Mouse (Mus musculus) testis, postnatal 10 days (tissue): ENCODE measurements around the gene Commd1.

Experiments used
- DNase-seq: peaks from one replicate; pipeline ENCODE4 v3.0.0; 2021; ENCODE audit warnings: low spot score

The Commd1 gene

DNA sequence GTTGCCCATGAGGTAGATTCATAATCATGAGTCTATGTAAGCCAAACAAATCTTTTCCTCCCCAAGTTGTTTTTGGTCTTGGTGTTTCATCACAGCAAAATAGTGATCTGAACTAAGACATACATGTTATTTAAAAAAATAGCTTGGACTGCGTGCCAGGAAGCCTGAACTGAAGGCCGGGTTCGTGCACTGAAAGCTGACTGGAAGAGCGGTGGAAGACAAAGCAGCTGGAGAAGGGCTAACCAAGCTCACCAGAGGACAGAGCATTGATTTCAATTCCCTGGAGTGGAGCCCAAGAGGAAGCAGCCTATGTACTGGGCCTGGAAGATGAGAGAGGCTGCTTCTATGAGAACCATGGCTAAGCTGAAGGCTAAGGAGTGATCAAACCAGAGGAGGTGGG, 95.2 kb downstream of the Commd1 start:
- no peak for DNase-seq

DNA sequence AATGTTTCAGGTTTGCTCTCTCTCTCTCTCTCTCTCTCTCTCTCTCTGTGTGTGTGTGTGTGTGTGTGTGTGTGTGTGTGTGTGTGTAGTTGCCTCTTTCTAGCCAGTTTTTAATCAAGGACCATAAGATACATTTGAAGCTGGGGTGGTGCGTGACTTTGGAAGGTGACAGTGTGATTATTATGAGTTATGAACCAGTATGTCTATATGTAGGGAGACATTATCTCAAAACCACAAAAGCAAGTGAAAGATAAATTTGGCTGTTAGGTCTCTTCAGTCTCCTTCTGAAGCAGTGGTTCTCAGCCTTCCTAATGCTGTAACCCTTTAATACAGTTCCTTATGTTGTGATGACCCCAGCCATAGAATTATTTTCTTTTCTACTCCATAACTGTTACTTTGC, 96.8 kb downstream of the Commd1 start:
- no peak for DNase-seq

GRCm38 (mm10) chr11:22883676-22884075, 98.5 kb downstream of the Commd1 start:
- DNase-seq: no peak

- no peak for DNase-seq
Observed at GRCm38 (mm10) chr11:22882926-22883325, 99.3 kb downstream of the Commd1 start.

DNA sequence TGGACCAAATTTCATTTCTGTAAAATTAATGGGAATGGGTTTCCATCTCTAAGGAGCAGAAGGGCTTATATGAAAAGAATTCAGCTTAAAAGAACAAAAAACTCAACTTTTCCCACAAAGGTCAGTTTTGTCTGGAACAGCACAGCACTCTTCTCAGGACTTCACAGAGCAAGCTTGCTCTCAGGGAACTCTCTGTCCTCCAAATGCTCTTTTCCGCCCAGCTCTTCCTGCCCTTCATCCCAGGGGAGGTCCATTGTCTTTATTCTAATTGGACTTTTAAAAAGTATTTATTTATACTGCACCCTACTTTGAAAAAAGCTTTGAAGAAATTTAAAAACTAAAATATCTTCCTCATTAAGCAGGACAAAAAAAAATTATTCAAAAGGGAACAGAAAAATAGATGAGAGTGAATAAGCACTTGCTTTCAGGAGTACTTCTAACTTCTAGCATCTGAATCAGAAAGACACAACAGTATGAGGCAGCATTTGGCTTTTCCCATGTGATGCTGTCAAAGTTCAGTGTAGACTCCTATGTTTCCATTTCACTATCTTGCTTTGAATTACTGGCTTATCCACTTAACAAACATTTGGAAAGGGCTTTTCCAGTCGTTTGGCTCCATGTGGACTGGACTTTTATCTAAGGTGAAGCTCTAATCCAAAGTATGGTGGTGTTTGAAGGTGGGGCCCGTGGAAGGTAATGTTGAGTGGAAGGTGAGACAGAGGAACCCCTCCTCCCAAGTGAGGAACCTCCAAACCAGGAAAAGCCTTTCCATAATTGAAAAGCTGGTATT, 101.6 kb downstream of the Commd1 start:
- DNase-seq: no peak

DNA sequence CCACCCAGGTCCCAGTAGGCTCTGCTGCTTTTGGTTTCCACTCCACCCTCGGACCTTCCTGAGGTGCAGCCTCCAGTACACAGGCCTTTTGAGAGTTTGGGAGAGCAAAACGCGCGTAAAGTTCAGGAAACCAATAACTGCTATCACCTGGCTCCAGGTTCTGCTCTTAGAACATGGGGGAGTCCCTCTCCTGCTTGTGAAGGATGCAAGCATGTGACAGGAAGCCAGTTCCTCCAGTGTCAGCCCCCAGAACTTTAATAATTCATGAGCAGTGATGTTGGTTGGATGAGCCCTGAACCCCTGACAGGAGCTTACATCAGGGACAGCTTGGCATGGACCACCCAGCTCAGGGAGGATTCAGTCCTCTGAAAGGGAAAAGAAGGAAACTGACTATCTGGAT, 102.5 kb downstream of the Commd1 start:
- no peak for DNase-seq

DNA sequence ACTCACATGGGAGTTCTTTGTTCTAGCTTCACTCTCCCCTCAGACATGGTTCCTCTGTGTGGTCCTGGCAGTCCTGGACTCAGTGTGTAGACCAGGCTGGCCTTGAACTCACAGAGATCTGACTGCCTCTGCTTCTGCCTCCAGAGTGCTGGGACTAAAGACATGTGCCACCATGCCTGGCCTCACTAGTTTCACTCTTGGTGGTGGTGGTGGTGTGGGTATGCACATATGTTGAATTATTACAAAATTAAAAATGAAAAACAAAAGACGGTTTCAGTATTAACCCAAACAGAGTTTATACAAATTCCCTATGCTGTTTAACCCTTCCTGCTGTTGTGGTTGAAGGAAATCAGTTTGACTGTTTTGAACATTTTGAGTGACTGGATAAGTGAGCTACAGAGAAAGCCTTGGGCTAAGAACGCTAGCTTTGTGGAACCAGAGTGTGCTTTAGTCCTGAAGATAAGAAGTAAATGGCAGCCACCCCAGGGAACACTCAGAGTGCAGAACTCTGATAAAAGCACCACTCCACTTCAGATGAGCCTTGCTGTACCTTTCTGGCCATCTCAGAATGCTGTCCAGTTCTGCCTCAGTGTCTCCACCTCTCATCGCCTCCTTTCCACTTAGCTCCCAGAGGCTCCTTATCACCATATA, 105.4 kb downstream of the Commd1 start:
- DNase-seq: no peak

DNA sequence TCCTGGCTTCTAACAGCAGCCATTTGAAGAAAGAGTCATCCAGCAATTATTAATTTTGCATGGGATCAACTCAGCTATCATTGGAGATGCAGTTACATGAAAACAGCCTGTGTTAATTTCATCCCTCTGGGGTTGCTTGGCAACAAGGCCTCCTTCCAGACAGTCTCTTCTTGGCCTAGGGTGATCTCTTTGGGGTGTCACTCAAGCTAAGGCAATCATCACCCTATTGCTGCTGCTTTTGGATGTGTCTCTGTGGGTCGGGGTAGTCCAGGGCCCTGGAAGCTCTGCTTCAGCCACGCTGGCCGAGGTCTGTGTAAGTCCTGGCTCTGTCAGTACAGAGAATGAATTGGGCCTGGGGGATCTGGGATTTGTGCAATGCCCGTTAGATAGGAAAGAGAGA, 106.9 kb downstream of the Commd1 start:
- DNase-seq: no peak

- DNase-seq: no peak
Observed at GRCm38 (mm10) chr11:22874747-22875146, 107.4 kb downstream of the Commd1 start.

GRCm38 (mm10) chr11:22873383-22873782, 108.8 kb downstream of the Commd1 start:
- DNase-seq: no peak

DNA sequence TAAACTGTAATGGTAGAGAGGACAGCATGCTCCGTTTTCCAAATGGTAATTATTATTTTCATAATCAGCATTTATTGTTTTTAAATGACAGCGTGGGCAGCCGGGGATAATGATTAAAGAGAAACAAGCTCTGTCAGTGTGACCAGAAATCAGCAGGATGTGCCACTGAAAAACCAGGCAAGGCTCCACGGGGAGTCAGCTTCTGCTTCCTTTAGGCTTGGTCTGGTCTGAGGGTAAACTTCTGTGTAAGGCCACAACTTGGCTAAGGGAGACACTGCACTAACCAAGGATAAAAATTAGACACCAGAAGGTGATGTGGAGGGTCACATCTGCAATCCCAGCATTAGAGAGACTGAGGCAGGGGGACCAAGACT, 109.9 kb downstream of the Commd1 start:
- no peak for DNase-seq

DNA sequence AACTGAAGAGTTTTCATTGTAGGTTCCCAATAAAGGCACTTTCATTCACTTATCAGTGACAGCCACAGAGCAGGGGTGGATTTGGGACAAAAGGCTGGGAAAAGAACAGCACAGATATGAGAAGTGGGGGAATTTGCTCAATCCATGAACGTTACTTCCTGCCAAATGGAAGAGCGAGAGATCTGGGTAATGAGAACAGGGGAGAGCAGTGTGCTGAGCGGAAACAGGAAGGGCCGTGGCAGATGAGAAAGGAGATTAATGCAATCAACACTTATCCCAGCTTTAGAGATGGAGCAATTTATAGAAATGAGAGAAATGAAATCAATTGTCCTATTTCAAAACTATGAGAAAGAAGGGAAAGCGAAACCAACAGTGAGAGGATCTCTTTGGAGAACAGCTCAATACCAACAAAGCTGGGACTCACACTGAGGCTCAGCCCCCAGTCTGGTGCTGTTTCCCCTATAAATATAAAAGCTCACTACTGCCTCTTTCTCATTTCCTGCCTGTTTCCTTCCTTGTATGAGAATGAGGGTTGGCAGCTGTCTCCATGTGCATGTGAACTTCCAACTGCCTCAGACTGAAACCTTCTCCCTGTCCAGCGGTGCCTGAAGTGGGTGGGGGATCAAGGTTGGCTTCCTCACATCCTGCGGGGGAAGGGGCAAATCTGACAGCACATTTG, 110.4 kb downstream of the Commd1 start:
- no peak for DNase-seq

DNA sequence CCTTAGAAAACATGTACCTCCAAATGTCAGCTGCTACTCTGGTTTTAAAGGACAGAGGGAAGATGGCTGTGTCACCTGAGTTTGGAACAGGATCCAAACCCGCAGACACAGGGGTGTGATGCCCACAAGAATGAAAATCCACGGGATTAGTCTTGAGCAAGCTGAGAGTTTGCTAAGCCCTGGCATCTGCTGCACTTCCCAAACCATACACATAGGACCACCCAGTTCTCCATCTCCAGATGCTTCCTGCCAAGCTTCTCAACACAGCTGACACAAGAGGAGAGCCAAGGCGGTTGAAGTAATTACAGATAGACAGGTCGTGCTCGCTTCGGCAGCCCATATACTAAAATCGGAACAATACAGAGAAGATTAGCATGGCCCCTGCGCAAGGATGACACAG, 113.6 kb downstream of the Commd1 start:
- DNase-seq: no peak

- DNase-seq: no peak
Observed at GRCm38 (mm10) chr11:22867691-22868090, 114.5 kb downstream of the Commd1 start.

DNA sequence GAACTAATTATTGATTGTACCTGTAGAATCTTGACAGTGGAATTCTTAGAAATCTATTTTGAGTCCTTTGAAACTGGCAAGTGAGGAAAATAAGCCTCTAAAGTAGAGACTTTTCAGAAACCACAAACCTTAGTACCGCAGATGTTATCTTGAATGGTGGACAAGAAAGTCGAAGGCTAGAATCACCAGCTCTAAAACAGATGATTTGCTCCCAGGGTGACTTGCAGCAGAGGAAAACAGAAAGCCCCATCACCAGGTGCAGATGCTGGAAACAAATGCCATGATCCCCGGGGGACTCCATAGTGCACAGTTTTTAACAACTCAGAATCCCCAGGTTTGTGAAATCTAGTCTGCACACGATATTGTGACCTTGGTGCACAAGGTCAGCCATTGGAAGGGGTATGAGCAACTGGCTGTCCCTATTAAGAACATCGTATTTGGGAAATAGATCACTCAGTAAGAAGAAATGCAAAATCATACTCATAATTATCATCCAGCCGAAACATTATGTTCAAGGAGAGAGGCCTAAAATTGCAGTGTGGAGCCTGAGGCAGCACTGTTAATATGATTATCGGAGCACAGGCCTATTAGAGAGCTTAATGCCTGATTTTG, 116.4 kb downstream of the Commd1 start:
- DNase-seq: no peak

- no peak for DNase-seq
Observed at GRCm38 (mm10) chr11:22864305-22865060, 117.7 kb downstream of the Commd1 start.

- no peak for DNase-seq
Observed at GRCm38 (mm10) chr11:22863581-22863980, 118.6 kb downstream of the Commd1 start.

DNA sequence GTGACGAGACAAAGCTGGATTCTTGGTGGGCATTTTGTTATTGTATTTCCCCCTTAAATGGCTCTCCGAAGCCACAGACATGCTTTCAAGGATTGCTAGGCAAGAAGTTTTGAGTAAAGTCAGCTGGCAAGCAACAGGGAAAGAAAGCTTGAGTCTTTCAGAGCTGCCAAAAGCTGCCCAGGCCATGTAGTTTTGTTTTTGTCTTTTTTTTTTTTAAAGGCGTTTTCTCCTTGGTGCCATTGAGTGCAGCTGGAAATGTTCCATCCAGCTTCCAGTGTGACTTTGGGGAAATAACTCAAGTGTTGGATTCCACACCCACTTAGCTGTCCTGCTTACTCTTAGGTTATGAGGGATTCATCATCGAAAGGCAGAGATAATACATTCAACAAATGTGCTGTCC, 120.9 kb downstream of the Commd1 start:
- no peak for DNase-seq

GRCm38 (mm10) chr11:22860335-22861227, 121.6 kb downstream of the Commd1 start, which contains the start of gene B3gnt2:
Gene B3gnt2 (minus strand): TSS chr11:22860961.
- peak; percentile 59 for DNase-seq

- DNase-seq: peak; percentile 91
Observed at GRCm38 (mm10) chr11:22859633-22860334, 122.4 kb downstream of the Commd1 start.
